Mouse (Mus musculus) erythroblast, embryonic 14.5 days (primary cell): ENCODE results near the gene Nrxn2.

Experiments
- GATA1 ChIP-seq: IDR thresholded peaks from 2 replicates; pipeline ENCODE4 v1.6.1; 2012; ENCODE audit warnings: low read length, inconsistent platforms, mixed read lengths
- TAL1 ChIP-seq: IDR thresholded peaks from 3 replicates; pipeline ENCODE4 v1.6.1; 2012; ENCODE audit warnings: low read length, inconsistent platforms, mixed read lengths

- TF ChIP-seq GATA1 (no peak), TAL1 (no peak)
Measured at GRCm38 (mm10) chr19:6474706-6475105, 56.2 kb downstream of the Nrxn2 start.
